Mouse (Mus musculus): ENCODE measurements around the gene Psmd11.
"Not testable (repeated sequence)": the region's sequence is repeated elsewhere in the genome, so short reads cannot be mapped to it uniquely, and the experiment has no call there.

Psmd11 gene

GRCm38 (mm10) chr11:80429500-80430166, 1.2 kb downstream of the Psmd11 start:
- DNase-seq, result no peak

- no peak for DNase-seq
Measured at GRCm38 (mm10) chr11:80430366-80430910, 2.0 kb downstream of the Psmd11 start.

- DNase-seq, result no peak
Measured at GRCm38 (mm10) chr11:80446916-80447315, 18.5 kb downstream of the Psmd11 start.

GRCm38 (mm10) chr11:80449859-80450258, 21.4 kb downstream of the Psmd11 start:
- DNase-seq, result no peak

- no peak for DNase-seq
Measured at GRCm38 (mm10) chr11:80452242-80452641, 23.8 kb downstream of the Psmd11 start.

- no peak for DNase-seq
Measured at GRCm38 (mm10) chr11:80453198-80453597, 24.8 kb downstream of the Psmd11 start.

GRCm38 (mm10) chr11:80463605-80464130, 35.3 kb downstream of the Psmd11 start:
- DNase-seq, result not testable (repeated sequence)

- DNase-seq, result no peak
Measured at GRCm38 (mm10) chr11:80471836-80472605, 43.6 kb downstream of the Psmd11 start.

GRCm38 (mm10) chr11:80474175-80474691, 45.8 kb downstream of the Psmd11 start:
- DNase-seq, result peak; percentile 27

- no peak for DNase-seq
Measured at GRCm38 (mm10) chr11:80474846-80475245, 46.4 kb downstream of the Psmd11 start.

GRCm38 (mm10) chr11:80475544-80475943, 47.1 kb downstream of the Psmd11 start:
- DNase-seq, result no peak

- peak; percentile 96 for DNase-seq
Measured at GRCm38 (mm10) chr11:80476222-80477189, 48.1 kb downstream of the Psmd11 start, which contains the start of gene Cdk5r1. TSS of gene Cdk5r1 (plus strand) at chr11:80477023.

GRCm38 (mm10) chr11:80477341-80478199, 49.2 kb downstream of the Psmd11 start:
- no peak for DNase-seq

- DNase-seq, result no peak
Measured at GRCm38 (mm10) chr11:80478694-80479412, 50.4 kb downstream of the Psmd11 start.

- no peak for DNase-seq
Measured at GRCm38 (mm10) chr11:80479425-80479824, 51.0 kb downstream of the Psmd11 start.

- DNase-seq, result no peak
Measured at GRCm38 (mm10) chr11:80479906-80480866, 51.8 kb downstream of the Psmd11 start.

GRCm38 (mm10) chr11:80481409-80482050, 53.1 kb downstream of the Psmd11 start:
- no peak for DNase-seq

GRCm38 (mm10) chr11:80482347-80482746, 53.9 kb downstream of the Psmd11 start:
- no peak for DNase-seq

GRCm38 (mm10) chr11:80482921-80483320, 54.5 kb downstream of the Psmd11 start:
- no peak for DNase-seq

All from thymus, postnatal 25 days (tissue).